Mouse (Mus musculus) liver, adult 2 months (tissue): ENCODE measurements around the gene Slc2a3.

Source experiments
- CTCF ChIP-seq: fragments of 200-500 bp; IDR thresholded peaks from 2 replicates; pipeline ENCODE4 v1.5.1; 2011; ENCODE audit warnings: low read depth, low read length, control low read depth
- POLR2A ChIP-seq: fragments of 200-500 bp; IDR thresholded peaks from 2 replicates; pipeline ENCODE4 v1.6.1; 2011; ENCODE audit warnings: low read length, control low read depth; ENCODE audit not compliant: insufficient read depth; ENCODE audit errors: extremely low read depth

DNA sequence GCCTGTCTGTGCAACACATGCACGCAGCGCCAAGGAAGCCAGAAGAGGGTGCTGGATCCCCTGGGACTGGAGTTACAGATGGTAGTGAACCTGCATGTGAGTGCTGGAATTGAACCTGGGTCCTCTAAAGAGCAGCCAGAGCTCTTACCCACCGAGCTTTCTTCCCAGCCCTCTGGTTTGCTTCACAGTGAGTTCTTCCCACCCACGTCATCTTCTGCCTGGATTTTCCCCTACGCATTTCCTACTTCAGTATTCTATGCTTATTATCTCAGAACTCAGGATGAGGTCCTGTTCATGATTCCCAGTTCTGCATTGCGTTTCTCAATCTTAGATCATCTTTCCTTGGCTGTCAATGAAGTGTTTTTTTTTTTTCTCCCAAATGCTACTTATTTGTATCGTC, 25.4 kb downstream of the Slc2a3 start:
- TF ChIP-seq CTCF (no peak), POLR2A (no peak)
